Mouse (Mus musculus) CD4-positive, CD25-positive, alpha-beta regulatory T cell (primary cell): ENCODE results near the gene Sstr1. TPM values are rescaled to one million over a fixed set of nuclear protein-coding genes. Genes with fewer than 3 reads are reported as not detected.

Experiments
- polyA plus RNA-seq: library from polyadenylated mRNA; unstranded; fragments of 100-300 nt; shearing (Covaris generic); gene quantifications from one replicate; pipeline ENCODE4 v1.2.1, GENCODE M21; 2017

The Sstr1 gene
- not detected for polyA plus RNA-seq

GRCm38 (mm10) chr12:58211163-58212071 lies at the start of gene Sstr1:
Gene Sstr1, plus strand, starts transcription at chr12:58211772.

Other genes starting within 250 kb of the Sstr1 start
- gene Clec14a, start 57.5 kb downstream of the Sstr1 start, polyA plus RNA-seq = not detected